Mouse (Mus musculus) erythroid progenitor cell, adult 5-6 weeks (primary cell): Measurements from ENCODE around the gene Ykt6. TPM values are rescaled to one million over a fixed set of nuclear protein-coding genes. Genes with fewer than 3 reads are reported as not detected.
"Not testable (repeated sequence)": the region's sequence is repeated elsewhere in the genome, so short reads cannot be mapped to it uniquely, and the experiment has no call there.

Source experiments
- ATAC-seq: replicated peaks from 2 replicates; pipeline ENCODE4 v1.8.0; 2016; ENCODE audit warnings: moderate number of reproducible peaks, mild to moderate bottlenecking, moderate TSS enrichment, inconsistent platforms; ENCODE audit not compliant: poor library complexity, low FRiP score, severe bottlenecking
- total RNA-seq, 2 experiments: library from RNA; stranded (forward) in 1 of 2; stranded (reverse) in 1 of 2; fragments of 150-400 nt in 1 of 2; fragments of 186-747, 209-891 nt in 1 of 2; gene quantifications; 2 replicates each; pipeline versions ENCODE4 v1.2.3 to v1.2.4; 2015 to 2017; ENCODE audit warnings: low replicate concordance in 2 of 2

Gene Ykt6
- total RNA-seq, 2 experiments from 2014 or later: 10.6 to 10.9 TPM

DNA sequence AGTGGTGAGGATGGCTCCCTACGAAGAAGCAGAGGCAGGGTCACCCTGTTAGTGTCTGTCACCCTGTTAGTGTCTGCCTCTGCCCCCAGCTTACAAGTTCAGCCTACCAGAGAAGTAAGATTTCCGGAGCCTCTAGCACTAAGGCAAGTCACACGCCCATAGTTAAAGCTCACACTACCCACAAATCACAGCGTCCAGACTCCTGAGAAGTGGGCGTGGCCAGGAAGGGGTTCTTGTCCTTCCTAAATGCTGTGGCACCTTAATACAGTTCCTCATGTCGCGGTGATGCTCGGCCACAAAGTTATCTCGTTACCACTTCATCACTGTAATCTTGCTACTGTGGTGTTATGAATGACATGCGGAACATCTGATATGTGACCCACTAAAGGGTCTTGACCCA, 32.6 kb downstream of the Ykt6 start:
- ATAC-seq: no peak

DNA sequence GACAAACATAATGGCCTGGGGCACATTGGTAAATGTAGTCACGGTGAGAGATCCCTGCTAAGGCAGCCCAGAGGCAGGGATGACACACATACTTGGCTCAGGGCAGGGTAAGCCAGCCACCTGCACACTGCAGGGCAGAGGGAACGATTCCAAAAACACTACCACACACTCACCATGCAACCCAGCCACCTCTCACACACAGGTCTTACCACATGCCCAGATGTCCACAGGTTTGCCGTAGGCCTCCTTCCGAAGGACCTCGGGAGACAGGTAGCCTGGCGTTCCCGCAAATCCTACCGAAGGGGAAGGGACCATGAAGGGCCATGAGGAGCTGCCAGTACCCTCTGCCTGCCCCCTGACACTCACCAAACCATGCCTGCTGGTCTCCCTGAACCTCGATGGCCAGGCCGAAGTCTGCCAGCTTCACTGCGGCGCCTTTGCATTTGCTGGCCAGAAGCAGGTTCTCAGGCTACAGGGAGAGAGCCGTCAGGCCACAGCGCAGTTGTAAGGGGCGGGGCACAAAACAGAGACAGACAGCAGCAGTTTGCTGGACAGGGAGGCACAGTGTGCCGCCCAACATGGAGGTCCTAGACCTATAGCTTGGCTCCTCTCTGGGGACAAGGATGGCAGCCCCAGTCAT, 34.6 kb downstream of the Ykt6 start:
- ATAC-seq: no peak

DNA sequence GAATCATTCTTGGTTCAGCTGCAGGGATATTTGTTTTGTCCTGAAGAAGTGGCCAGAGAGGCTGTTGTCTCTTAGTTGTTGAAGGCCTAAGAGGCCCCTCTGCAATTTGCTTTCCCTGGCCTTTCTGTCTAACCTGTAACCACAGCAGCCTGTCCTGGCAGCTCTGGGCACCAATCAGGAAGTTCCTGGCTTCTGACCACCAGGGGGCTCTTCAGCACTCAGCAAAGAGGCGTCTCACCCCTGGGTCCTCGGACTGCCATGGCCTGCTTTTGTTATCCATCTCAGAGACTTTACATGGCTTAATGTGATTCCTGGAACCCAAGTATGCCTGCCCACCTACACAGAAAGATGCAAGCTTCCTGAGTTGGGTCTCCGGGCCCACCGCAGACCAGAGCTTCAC, 35.4 kb downstream of the Ykt6 start:
- no peak for ATAC-seq

DNA sequence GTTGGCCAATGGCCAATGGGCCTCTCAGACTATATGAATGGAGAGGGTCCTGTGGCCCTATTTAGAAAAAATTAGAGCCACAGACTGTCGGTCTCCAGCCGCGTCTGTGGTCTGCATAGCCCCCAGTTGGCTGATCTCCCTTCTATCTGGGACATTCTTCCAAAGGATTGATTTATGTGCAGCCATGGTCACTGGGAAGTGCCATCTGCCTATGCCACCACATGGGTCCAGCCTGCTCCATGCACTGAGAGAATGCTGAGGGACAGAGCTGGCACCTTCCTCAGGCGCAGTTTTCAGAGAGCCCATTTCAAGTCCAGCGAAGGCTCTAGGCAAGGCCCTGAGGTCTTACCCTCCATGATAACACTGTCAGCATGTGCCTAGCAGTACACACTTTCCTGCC, 38.7 kb downstream of the Ykt6 start:
- no peak for ATAC-seq

DNA sequence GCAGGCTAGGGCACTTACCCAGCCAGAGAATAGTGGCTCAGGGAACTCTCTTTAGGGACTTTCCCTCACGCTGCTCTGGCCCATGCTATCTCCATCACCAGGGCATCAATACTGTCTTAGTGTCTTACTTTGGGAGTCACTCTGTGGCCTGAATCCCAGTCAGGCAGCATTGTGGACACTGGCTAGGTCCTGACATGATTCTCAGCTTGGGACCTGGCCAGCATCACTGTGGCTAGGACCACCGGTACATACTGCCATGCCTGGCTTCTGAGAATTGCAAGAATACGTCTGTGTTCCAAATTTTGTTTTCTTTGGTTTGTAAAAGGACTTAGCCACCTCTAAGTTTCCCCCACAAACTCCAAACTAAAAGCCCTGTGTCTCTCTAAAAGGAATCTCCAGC, 39.4 kb downstream of the Ykt6 start:
- ATAC-seq: no peak

DNA sequence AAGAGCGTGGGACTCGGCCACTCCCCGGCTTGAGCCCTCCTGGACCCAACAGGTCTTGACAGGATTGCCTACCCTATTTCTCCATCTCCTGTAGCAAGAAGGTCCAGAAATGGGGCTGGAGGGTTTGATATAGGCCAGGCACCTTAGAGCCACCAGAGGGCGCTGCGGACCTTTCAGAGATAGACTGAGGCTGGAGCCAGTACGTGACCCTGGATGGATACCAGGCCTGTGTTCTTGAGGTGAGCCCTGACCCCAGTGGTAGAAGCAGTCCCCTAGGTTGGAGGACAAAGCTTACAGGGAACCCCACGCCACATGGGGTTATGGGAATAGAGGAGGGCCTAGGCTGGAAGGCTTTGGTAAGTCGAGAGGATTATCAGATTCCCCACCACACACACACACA, 40.5 kb downstream of the Ykt6 start:
- ATAC-seq: no peak

DNA sequence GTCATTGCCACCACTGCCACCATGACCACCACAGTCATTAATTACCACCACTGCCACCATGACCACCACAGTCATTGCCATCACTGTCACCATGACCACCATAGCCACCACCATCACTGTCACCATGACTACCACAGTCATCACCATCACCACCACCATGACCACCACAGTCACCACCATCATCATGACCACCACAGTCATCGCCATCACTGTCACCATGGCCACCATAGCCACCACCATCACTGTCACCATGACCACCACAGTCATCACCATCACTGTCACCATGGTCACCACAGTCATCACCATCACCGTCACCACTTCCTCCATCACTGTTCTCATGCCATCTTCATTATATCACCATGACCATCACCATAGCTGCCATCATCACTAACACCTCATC, 43.0 kb downstream of the Ykt6 start:
- no peak for ATAC-seq

DNA sequence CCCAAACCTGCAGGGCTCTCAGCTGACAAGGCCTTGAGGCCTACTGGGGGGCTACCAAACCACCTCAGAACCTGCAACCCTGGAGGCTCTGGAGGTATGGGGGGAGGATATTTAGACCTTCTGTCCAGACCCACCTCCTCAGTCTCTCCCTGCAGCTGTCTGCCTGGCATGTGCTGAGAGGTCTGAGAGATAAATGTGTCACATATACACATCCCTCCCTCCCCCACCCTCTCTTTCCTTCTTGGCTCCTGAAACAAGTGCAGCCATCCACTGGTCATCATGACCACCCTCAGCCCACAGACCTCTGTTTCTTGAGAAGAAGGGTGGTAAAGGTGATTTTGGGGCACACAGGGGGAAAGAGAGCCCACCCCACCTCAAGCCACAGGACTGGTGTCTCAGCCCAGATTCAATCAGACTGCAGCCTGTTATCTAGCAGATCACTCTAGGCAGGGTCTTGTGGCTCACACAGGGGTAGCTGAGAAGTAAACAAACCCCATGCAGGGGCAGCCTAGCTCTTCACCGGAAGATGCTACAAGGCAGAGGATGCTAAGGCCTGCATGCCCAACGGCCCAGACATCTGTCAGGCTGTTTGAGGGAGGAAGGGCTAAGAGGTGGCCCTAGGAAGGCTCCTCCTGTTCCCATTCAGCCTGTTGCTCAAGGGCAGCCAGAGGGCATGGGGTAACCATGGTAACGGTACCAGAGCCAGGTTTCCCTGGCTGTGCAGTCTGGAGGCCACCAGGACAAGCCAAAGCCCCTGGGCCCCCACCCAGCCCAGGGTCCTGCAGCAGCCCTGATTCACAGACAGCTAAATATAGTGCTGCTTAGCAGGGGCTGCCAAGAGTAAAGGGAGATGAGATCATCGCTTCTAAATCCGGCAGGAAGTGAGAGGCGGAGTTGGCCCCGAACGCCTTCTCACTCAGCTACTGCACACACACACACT, 44.6 kb downstream of the Ykt6 start:
- ATAC-seq: no peak

DNA sequence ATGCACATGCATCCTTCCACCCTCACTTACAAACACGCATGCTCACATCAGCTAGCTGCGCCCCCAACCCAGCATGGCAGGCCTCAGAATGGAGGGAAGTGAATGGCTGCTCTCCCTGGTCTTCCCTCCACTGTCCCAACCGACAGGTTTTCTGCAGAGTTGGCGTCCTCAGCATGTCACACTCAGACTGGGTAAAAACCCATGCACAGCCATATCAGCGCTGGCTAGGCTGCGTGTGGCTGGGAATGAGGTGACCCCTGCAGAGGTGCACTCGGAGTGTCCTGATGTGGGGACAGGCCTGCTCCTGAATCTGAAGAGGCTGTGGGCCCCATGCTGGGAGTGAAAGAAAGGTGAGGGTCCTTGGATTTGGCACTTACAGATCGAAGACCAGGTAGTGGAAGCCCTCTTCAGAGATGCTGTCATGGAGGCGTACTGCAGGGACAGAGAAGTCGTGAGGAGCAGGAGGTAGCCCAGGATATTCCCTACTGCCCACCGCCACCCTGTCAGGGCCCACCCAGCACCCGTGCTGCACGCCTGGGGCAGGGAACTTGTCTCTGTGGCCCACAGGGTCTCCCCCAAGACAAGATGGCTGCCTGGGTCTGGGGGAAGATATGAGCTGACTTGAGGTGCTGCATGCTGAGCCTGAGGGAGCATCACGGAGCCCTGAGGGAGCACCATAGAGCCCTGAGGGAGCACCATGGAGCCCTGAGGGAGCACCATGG, 45.6 kb downstream of the Ykt6 start:
- ATAC-seq: no peak

DNA sequence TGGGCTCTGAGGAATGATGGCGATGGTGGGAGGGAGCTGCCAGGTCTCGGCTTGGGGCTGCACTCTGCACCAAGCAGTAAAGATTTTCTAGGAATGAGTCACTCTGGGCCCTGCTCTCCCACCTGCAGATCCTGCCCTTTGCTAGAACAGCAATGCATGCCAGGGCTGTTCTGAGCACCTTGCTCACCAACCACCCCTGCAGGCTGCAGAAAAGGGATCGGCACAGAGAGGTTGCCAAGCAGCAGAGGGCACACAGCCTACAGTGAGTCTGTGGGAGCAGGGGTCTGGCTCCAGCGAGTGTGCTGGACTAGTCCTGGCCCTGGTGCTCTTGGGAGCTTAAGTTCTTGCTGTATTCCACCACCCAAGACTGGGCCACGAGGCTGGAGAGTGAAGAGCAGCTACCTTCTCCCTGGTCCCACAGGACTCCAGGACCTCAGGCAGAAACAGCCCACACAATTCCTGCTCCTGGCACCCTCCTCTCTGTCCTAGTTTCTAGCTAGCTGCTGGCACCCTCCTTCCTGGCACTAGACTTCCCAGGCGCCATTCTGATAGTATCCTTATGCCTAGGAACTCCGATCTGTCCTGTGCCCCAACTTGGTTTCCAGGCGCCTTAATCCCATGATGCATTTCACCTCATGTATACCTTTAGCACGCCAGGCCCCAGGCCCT, 46.6 kb downstream of the Ykt6 start:
- ATAC-seq: no peak

DNA sequence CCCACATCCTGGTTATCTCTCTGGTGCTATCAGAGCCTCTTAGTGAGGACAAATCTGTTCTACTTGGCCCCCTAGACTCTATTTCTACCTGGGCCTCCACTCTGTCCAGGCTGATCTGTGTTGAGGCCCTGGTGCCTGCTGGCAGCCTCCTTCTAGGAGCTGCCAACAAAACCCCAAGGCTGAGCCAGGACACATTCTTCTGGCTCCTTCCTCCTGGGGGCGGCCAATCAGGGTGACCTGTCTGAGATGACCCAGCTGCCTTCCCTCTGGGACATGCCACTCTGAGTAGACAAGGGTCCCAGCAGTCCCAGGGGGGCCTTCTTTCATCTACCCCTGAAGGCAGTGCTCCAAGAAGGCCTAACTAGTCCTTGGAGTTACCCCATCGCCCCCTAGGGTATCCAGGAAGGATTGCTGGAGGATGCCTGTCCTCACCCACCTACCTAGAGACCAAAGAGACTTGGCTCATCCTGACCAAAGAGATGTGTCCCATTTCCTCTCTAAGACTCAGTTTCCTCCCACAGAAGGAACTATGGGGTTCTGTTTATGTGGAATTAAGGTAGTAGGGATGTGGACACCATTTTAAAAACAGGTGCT, 47.6 kb downstream of the Ykt6 start:
- ATAC-seq: no peak

DNA sequence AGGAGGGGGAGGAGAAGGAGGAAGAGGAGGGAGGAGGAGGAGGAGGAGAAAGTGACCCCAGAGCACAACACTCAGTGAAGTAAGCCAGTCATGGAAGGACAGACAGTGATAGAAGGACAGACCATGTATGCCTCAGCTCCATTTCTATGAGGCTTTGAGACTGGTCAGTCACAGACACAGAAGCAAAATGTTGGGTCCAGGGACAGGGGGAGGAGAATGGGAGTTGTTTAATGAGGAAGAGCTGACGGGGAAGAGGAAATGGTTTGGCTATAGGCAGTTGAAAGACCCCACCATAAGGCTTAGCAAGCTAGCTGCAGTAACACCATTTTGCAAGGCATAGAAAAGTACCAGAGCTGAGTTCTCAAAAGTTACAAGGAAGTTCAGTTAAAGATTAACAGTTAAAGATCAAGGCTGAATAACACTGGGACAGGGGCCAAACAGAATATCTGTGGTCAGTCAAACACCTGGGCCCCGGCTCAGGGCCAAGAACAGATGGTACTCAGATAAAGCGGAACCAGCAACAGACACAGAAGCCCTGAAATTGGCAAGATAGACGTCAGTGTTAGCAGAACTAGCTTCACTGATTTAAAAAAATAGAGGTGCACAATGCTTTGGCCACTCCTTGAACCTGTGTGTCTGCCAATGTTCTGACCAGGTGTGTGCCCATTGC, 50.0 kb downstream of the Ykt6 start:
- ATAC-seq: not testable (repeated sequence)

DNA sequence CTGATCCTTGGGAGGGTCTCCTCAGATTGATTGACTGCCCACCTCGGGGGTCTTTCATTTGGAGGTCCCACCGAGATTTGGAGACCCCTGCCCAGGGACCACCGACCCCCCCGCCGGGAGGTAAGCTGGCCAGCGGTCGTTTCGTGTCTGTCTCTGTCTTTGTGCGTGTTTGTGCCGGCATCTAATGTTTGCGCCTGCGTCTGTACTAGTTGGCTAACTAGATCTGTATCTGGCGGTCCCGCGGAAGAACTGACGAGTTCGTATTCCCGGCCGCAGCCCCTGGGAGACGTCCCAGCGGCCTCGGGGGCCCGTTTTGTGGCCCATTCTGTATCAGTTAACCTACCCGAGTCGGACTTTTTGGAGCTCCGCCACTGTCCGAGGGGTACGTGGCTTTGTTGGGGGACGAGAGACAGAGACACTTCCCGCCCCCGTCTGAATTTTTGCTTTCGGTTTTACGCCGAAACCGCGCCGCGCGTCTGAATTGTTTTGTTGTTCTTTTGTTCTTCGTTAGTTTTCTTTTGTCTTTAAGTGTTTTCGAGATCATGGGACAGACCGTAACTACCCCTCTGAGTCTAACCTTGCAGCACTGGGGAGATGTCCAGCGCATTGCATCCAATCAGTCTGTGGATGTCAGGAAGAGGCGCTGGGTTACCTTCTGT, 51.0 kb downstream of the Ykt6 start:
- ATAC-seq: not testable (repeated sequence)

DNA sequence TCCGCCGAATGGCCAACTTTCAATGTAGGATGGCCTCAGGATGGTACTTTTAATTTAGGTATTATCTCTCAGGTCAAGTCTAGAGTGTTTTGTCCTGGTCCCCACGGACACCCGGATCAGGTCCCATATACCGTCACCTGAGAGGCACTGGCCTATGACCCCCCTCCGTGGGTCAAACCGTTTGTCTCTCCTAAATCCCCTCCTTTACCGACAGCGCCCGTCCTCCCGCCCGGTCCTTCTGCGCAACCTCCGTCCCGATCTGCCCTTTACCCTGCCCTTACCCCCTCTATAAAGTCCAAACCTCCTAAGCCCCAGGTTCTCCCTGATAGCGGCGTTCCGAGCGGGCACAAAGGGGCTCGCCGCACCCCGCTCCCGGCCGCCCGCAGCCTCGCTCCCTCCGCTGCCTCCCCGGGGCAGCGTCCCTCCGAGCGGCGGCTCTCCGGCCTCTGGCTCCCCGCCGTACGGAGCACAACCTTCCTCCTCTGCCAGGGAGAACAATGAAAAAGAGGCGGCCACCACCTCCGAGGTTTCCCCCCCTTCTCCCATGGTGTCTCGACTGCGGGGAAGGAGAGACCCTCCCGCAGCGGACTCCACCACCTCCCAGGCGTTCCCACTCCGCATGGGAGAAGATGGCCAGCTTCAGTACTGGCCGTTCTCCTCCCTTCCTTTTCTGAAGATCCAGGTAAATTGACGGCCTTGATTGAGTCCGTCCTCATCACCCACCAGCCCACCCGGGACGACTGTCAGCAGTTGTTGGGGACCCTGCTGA, 51.7 kb downstream of the Ykt6 start:
- ATAC-seq: peak; percentile 77

DNA sequence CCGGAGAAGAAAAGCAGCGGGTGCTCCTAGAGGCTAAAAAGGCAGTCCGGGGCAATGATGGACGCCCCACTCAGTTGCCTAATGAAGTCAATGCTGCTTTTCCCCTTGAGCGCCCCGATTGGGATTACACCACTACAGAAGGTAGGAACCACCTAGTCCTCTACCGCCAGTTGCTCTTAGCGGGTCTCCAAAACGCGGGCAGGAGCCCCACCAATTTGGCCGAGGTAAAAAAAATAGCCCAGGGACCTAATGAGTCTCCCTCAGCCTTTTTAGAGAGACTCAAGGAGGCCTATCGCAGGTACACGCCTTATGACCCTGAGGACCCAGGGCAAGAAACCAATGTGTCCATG, 52.3 kb downstream of the Ykt6 start:
- not testable (repeated sequence) for ATAC-seq

DNA sequence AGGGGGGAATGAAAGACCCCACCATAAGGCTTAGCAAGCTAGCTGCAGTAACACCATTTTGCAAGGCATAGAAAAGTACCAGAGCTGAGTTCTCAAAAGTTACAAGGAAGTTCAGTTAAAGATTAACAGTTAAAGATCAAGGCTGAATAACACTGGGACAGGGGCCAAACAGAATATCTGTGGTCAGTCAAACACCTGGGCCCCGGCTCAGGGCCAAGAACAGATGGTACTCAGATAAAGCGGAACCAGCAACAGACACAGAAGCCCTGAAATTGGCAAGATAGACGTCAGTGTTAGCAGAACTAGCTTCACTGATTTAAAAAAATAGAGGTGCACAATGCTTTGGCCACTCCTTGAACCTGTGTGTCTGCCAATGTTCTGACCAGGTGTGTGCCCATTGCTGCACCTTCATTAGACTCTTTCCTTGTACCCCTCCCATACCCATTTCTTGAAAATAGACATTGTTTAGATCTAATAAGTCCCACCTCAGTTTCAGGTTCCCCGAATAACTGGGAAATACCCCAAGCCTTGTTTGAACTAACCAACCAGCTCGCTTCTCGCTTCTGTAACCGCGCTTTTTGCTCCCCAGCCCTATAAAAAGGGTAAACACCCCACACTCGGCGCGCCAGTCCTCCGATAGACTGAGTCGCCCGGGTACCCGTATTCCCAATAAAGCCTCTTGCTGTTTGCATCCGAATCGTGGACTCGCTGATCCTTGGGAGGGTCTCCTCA, 55.4 kb downstream of the Ykt6 start:
- not testable (repeated sequence) for ATAC-seq

DNA sequence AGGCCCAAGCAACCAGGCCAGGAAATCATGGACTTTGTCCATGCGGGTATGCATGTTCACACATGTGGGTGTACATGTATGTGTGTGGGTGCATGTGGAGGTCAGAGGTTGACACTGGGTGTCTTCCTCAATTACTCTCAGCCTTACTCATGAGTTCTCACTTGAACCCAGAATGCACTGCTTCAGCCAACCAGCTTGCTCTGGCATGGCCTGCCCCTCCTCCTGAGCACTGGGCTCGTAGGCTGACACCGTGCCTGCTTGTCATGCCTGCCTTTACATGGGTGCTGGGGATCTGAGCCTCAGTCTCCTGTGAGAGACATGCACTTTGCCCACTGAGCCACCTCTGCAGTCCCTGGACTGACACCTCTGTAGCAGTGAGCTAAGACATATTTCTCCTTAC, 56.4 kb downstream of the Ykt6 start:
- ATAC-seq: no peak
